In the genomic region with DNA sequence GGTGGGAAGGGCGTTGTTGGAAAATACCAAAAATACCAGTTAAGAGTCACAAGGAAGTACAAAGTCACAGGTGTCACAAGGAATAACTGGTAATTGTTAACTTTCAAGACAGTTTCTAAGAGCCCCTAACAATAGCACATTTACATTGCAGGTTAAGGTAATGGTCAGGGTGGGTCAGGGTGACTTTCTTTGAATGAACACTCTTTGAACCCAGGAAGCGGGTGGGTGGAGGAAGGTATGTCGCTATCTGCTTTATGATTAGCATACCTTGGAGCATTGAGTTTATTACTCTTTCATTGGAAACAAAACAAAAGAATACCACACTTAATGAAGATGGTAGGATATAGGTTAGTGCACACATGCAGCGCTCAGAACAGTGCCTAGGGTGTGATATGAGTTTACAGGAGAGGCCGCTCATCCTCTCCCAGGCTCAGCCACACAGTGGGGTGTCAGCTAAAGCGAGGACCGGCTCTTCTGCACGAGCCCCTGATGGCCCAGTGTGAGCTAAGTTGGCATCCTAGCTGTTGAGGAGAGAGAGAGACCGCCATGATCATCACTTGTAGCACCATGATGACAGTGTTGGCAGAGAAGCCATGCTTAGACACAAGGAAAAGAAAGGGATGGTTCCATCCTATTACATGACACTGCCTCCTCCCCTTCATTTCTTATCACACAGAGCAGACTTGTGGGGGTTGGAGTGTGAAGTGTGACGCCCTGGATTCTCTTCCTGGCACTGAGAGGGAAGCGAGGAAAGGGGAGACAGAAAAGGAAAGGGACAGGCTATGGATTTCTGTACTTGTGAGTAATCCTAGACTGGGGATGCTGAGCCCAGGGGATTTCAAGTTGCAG, we compare ENCODE assay signal across 13 mouse cellular contexts. TPM values are rescaled to one million over a fixed set of nuclear protein-coding genes. Genes with fewer than 3 reads are reported as not detected.
DNase-seq lines count a peak whose midpoint lies in the region; ATAC-seq and TF ChIP-seq lines count a peak whose summit lies in the region.
"Had no signal": no experiment of that assay in that cellular context is flagged by ENCODE, and none has a peak within 500 bp of the region (broad histone marks: within the 10 kb centered on the region; RNA-seq: fewer than 3 reads in every experiment).

No protein-coding gene starts in this region.

- no peaks in the 10 kb centered on the region for H3K27me3 ChIP-seq in heart, embryonic 11.5 days (ENCODE audit: control insufficient read depth, insufficient read depth, low read length)
- H3K27me3 ChIP-seq in liver, embryonic 14.5 days (ENCODE audit: control insufficient read depth, insufficient read depth, low read length): no peaks in the 10 kb centered on the region
- H3K27me3 ChIP-seq in midbrain, embryonic 14.5 days (ENCODE audit: control insufficient read depth, insufficient read depth, low read length): no peaks in the 10 kb centered on the region
- H3K27me3 ChIP-seq: hindbrain, embryonic 13.5 days; Patski had no signal

- peak; percentile 60; the same call in 1 of the 2 replicates for ATAC-seq in heart, embryonic 11.5 days (replicated peaks; ENCODE audit: insufficient number of reproducible peaks, low FRiP score, low TSS enrichment)
- ATAC-seq in common myeloid progenitor, adult 5-6 weeks (replicated peaks; ENCODE audit: low read depth, poor library complexity, severe bottlenecking): peak; percentile 37; the same call in 1 of the 2 replicates
- peak; percentile 90 for ATAC-seq in liver, embryonic 14.5 days (ENCODE audit: insufficient read depth)
- no peak for ATAC-seq in midbrain, embryonic 14.5 days (ENCODE audit: low FRiP score, low TSS enrichment)
- ATAC-seq: Patski had no signal

- H3K27ac ChIP-seq in heart, embryonic 11.5 days (ENCODE audit: low read depth, low read length): 0 out of 2 replicates have a peak overlapping the region, but pooled peaks have one; percentile 50
- H3K27ac ChIP-seq in liver, embryonic 14.5 days: peak overlapping the region; percentile 98
- no peak overlapping the region for H3K27ac ChIP-seq in layer of hippocampus, adult 2 months
- H3K27ac ChIP-seq in midbrain, embryonic 14.5 days (replicated peaks; ENCODE audit: low read depth, low read length): no peak overlapping the region
- H3K27ac ChIP-seq: hindbrain, embryonic 13.5 days had no signal

- TF ChIP-seq CTCF in liver, embryonic 14.5 days (IDR thresholded peaks at IDR 0.05; ENCODE audit: low read depth): no peak
- TF ChIP-seq CTCF in layer of hippocampus, adult 2 months (conservative IDR thresholded peaks at IDR 0.05): no peak

- no peak overlapping the region for H3K9ac ChIP-seq in heart, embryonic 11.5 days (ENCODE audit: low read depth, low read length)
- peak overlapping the region; percentile 67 for H3K9ac ChIP-seq in liver, embryonic 14.5 days (replicated peaks)
- no peak overlapping the region for H3K9ac ChIP-seq in midbrain, embryonic 14.5 days (replicated peaks; ENCODE audit: low read length)
- H3K9ac ChIP-seq: hindbrain, embryonic 13.5 days had no signal

- H3K4me3 ChIP-seq in heart, embryonic 11.5 days (ENCODE audit: low read depth, low read length): no peak overlapping the region
- peak overlapping the region; percentile 36 to 48 for H3K4me3 ChIP-seq in liver, embryonic 14.5 days (ENCODE audit: insufficient read depth in 1 of 2, low read depth in 2 of 2, low read length in 2 of 2)
- no peak overlapping the region for H3K4me3 ChIP-seq in layer of hippocampus, adult 2 months
- H3K4me3 ChIP-seq in midbrain, embryonic 14.5 days (replicated peaks; ENCODE audit: low read depth, low read length): no peak overlapping the region
- H3K4me3 ChIP-seq: hindbrain, embryonic 13.5 days; myocyte had no signal

- TF ChIP-seq EP300 in liver, embryonic 14.5 days (IDR thresholded peaks at IDR 0.05; ENCODE audit: low read depth): peak; percentile 88

- no peak for DNase-seq in heart, postnatal 36 days
- DNase-seq in ES-CJ7 (ENCODE audit: low read depth, low spot score): peak; percentile 90
- peak; percentile 75 to 83 (median 81) for DNase-seq in liver, embryonic 14.5 days (ENCODE audit: low read depth in 3 of 3, low spot score in 3 of 3)
- DNase-seq in layer of hippocampus, adult 2 months (ENCODE audit: low spot score in 2 of 2): no peak
- DNase-seq in midbrain, embryonic 14.5 days: no peak
- DNase-seq in urinary bladder, adult 2 months (ENCODE audit: low spot score): no peak
- DNase-seq: adrenal gland, adult 2 months; kidney, adult 2 months had no signal

- no peaks in the 10 kb centered on the region for H3K9me3 ChIP-seq in heart, embryonic 11.5 days (replicated peaks; ENCODE audit: control insufficient read depth, low read length)
- H3K9me3 ChIP-seq in liver, embryonic 14.5 days (ENCODE audit: control insufficient read depth, low read length): no peaks in the 10 kb centered on the region
- no peaks in the 10 kb centered on the region for H3K9me3 ChIP-seq in midbrain, embryonic 14.5 days (ENCODE audit: control insufficient read depth, low read length)
- H3K9me3 ChIP-seq: hindbrain, embryonic 13.5 days had no signal

- no peak overlapping the region for H3K4me2 ChIP-seq in heart, embryonic 11.5 days
- peak overlapping the region; percentile 82 for H3K4me2 ChIP-seq in liver, embryonic 14.5 days (ENCODE audit: low read depth)
- no peak overlapping the region for H3K4me2 ChIP-seq in midbrain, embryonic 14.5 days (ENCODE audit: low read length)
- H3K4me2 ChIP-seq: hindbrain, embryonic 13.5 days had no signal

- H3K36me3 ChIP-seq in heart, embryonic 11.5 days (ENCODE audit: control insufficient read depth, insufficient read depth, low read length): no peaks in the 10 kb centered on the region
- no peaks in the 10 kb centered on the region for H3K36me3 ChIP-seq in liver, embryonic 14.5 days (replicated peaks; ENCODE audit: control insufficient read depth, insufficient read depth, low read depth)
- H3K36me3 ChIP-seq in midbrain, embryonic 14.5 days (ENCODE audit: control insufficient read depth, insufficient read depth, low read length): 0 out of 2 replicates have a peak, but pooled peaks cover 5% of the 10 kb centered on the region

- 0 out of 2 replicates have a peak, but pooled peaks cover 4% of the 10 kb centered on the region for H3K4me1 ChIP-seq in heart, embryonic 11.5 days (ENCODE audit: control insufficient read depth, insufficient read depth, low read length)
- peaks cover 53 to 54% of the 10 kb centered on the region in 2 experiments for H3K4me1 ChIP-seq in liver, embryonic 14.5 days (replicated peaks; ENCODE audit: control insufficient read depth in 2 of 2, insufficient read depth in 2 of 2, low read length in 1 of 2)
- peaks cover 6% of the 10 kb centered on the region for H3K4me1 ChIP-seq in midbrain, embryonic 14.5 days (ENCODE audit: control insufficient read depth, insufficient read depth, low read length)

- intact Hi-C loops in heart, postnatal 36 days (cut with DNase I): loop anchor here (5.0 kb wide), 1 partner anchor 108 kb away; no protein-coding TSS in a partner anchor

- 65% methylated on average over 11 of the region's 11 CpGs for WGBS in heart, embryonic 11.5 days (ENCODE audit: insufficient replicate concordance)
- 37% methylated on average over 11 of the region's 11 CpGs for WGBS in liver, embryonic 14.5 days (ENCODE audit: insufficient replicate concordance)
- 86% methylated on average over 11 of the region's 11 CpGs for WGBS in midbrain, embryonic 14.5 days

RNA-seq across cellular contexts. Expression of a gene that starts 7.5 kb away (rescaled TPM):
- 12.3 and 14.6 TPM in 2 replicates for polyA plus RNA-seq in heart, embryonic 11.5 days (2014; fragmentation: Nextera tagmentation; extraction: Ambion mirVana)
- total RNA-seq in heart, postnatal 36 days (2021): 1 to 10 TPM; 6.0 to 6.6 TPM
- total RNA-seq in common myeloid progenitor, adult 5-6 weeks (2017): 20.8 and 29.9 TPM in 2 replicates
- 3.3 and 3.4 TPM in 2 replicates for polyA plus RNA-seq in liver, embryonic 14.5 days (2012; rRNA removed)
- polyA plus RNA-seq in liver, embryonic 14.5 days (2014; fragmentation: Nextera tagmentation; extraction: Ambion mirVana): 2.4 and 2.8 TPM in 2 replicates
- 10 to 100 TPM; 18.6 to 21.7 TPM for total RNA-seq in layer of hippocampus, adult 2 months (2021)
- 31.9 and 39.7 TPM in 2 replicates for polyA plus RNA-seq in midbrain, embryonic 14.5 days (2014; fragmentation: Nextera tagmentation; extraction: Ambion mirVana)
- 10.0 and 10.5 TPM in 2 replicates for polyA plus RNA-seq in urinary bladder, adult 2 months (2012; rRNA removed)

RNA-seq across cellular contexts. Expression of a gene that starts 7.6 kb away (rescaled TPM):
- polyA plus RNA-seq in heart, embryonic 11.5 days (2014; fragmentation: Nextera tagmentation; extraction: Ambion mirVana): 19.8 and 23.1 TPM in 2 replicates
- 1 to 10 TPM; 2.8 TPM for total RNA-seq in heart, postnatal 36 days (2021)
- 62.7 and 63.2 TPM in 2 replicates for total RNA-seq in common myeloid progenitor, adult 5-6 weeks (2017)
- 10.3 and 16.1 TPM in 2 replicates for polyA plus RNA-seq in liver, embryonic 14.5 days (2012; rRNA removed)
- polyA plus RNA-seq in liver, embryonic 14.5 days (2014; fragmentation: Nextera tagmentation; extraction: Ambion mirVana): 7.0 TPM in 2 replicates
- 1 to 10 TPM; 5.0 to 6.3 TPM for total RNA-seq in layer of hippocampus, adult 2 months (2021)
- polyA plus RNA-seq in midbrain, embryonic 14.5 days (2014; fragmentation: Nextera tagmentation; extraction: Ambion mirVana): 11.6 and 13.6 TPM in 2 replicates
- 19.4 and 22.0 TPM in 2 replicates for polyA plus RNA-seq in urinary bladder, adult 2 months (2012; rRNA removed)

RNA-seq across cellular contexts. Expression of a gene that starts 16.7 kb away (rescaled TPM):
- 27.8 and 37.5 TPM in 2 replicates for polyA plus RNA-seq in heart, embryonic 11.5 days (2014; fragmentation: Nextera tagmentation; extraction: Ambion mirVana)
- 1 to 10 TPM; 2.4 to 2.5 TPM for total RNA-seq in heart, postnatal 36 days (2021)
- total RNA-seq in common myeloid progenitor, adult 5-6 weeks (2017): 10.6 and 35.3 TPM in 2 replicates
- polyA plus RNA-seq in liver, embryonic 14.5 days (2012; rRNA removed): 10.6 and 15.6 TPM in 2 replicates
- 31.0 and 31.1 TPM in 2 replicates for polyA plus RNA-seq in liver, embryonic 14.5 days (2014; fragmentation: Nextera tagmentation; extraction: Ambion mirVana)
- total RNA-seq in layer of hippocampus, adult 2 months (2021): 1 to 10 TPM; 1.3 to 1.9 TPM
- polyA plus RNA-seq in midbrain, embryonic 14.5 days (2014; fragmentation: Nextera tagmentation; extraction: Ambion mirVana): 4.3 and 4.5 TPM in 2 replicates
- polyA plus RNA-seq in urinary bladder, adult 2 months (2012; rRNA removed): 1.2 and 2.1 TPM in 2 replicates
- polyA plus RNA-seq: adrenal gland, adult 2 months had no signal

RNA-seq across cellular contexts. Expression of a gene that starts 17.1 kb away (rescaled TPM):
- polyA plus RNA-seq in heart, embryonic 11.5 days (2014; fragmentation: Nextera tagmentation; extraction: Ambion mirVana): 17.5 and 23.7 TPM in 2 replicates
- total RNA-seq in heart, postnatal 36 days (2021): 10 to 100 TPM; 24.6 to 26.4 TPM
- total RNA-seq in common myeloid progenitor, adult 5-6 weeks (2017): 24.7 and 29.1 TPM in 2 replicates
- 12.8 and 15.5 TPM in 2 replicates for polyA plus RNA-seq in liver, embryonic 14.5 days (2012; rRNA removed)
- polyA plus RNA-seq in liver, embryonic 14.5 days (2014; fragmentation: Nextera tagmentation; extraction: Ambion mirVana): 10.9 and 13.2 TPM in 2 replicates
- 100 to 1,000 TPM; 102 to 120 TPM for total RNA-seq in layer of hippocampus, adult 2 months (2021)
- polyA plus RNA-seq in midbrain, embryonic 14.5 days (2014; fragmentation: Nextera tagmentation; extraction: Ambion mirVana): 24.6 and 27.6 TPM in 2 replicates
- 23.0 and 30.1 TPM in 2 replicates for polyA plus RNA-seq in urinary bladder, adult 2 months (2012; rRNA removed)

RNA-seq across cellular contexts. Expression of a gene that starts 18.7 kb away (rescaled TPM):
- polyA plus RNA-seq in heart, embryonic 11.5 days (2014; fragmentation: Nextera tagmentation; extraction: Ambion mirVana): 35.6 and 39.7 TPM in 2 replicates
- 10 to 100 TPM; 19.1 TPM for total RNA-seq in heart, postnatal 36 days (2021)
- total RNA-seq in common myeloid progenitor, adult 5-6 weeks (2017): 6.3 and 8.9 TPM in 2 replicates
- 19.6 and 21.6 TPM in 2 replicates for polyA plus RNA-seq in liver, embryonic 14.5 days (2012; rRNA removed)
- polyA plus RNA-seq in liver, embryonic 14.5 days (2014; fragmentation: Nextera tagmentation; extraction: Ambion mirVana): 11.0 TPM in 2 replicates
- 10 to 100 TPM; 68.3 to 69.2 TPM for total RNA-seq in layer of hippocampus, adult 2 months (2021)
- polyA plus RNA-seq in midbrain, embryonic 14.5 days (2014; fragmentation: Nextera tagmentation; extraction: Ambion mirVana): 55.2 and 71.2 TPM in 2 replicates
- polyA plus RNA-seq in urinary bladder, adult 2 months (2012; rRNA removed): 49.8 and 54.0 TPM in 2 replicates

Comparison
In these comparisons a context has a peak if more than half of its experiments do, and no peak if none do; other contexts are left out.
1. H3K27ac ChIP-seq: peak in heart, embryonic 11.5 days (single experiment) and liver, embryonic 14.5 days (single experiment); none in layer of hippocampus, adult 2 months (single experiment) and midbrain, embryonic 14.5 days (single experiment).
2. H3K4me3 ChIP-seq: peak in liver, embryonic 14.5 days (2 of 2); none in heart, embryonic 11.5 days (single experiment), layer of hippocampus, adult 2 months (single experiment) and midbrain, embryonic 14.5 days (single experiment).
3. DNase-seq: peak in ES-CJ7 (single experiment) and liver, embryonic 14.5 days (3 of 3); none in heart, postnatal 36 days (0 of 2), layer of hippocampus, adult 2 months (0 of 2), midbrain, embryonic 14.5 days (single experiment) and urinary bladder, adult 2 months (single experiment).